Mouse (Mus musculus): ENCODE results near the gene Crebbp. TPM values are rescaled to one million over a fixed set of nuclear protein-coding genes. Genes with fewer than 3 reads are reported as not detected.

Gene Crebbp
- polyA plus RNA-seq, 1 experiment from 2014 or later: 19.3 TPM

DNA sequence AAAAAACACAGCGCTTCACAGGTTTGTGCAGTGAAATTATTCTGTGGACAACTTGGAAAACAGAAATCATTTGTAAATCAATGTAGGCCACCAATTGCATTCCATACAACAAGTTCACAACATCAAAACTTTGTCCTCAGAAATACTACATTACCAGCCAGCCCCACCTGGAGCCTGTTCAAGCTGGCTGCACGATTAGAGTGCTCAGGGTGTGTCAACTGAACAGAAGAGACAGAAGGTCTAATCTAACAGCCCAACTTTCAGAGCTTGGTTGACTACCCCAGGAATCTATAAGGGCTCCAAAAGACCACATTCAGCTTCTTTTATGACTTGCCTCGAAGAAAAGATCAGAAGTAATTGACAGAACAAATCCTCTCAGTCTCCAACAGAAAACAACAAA, 44.3 kb downstream of the Crebbp start:
- 83% methylated on average over 3 of the region's 3 CpGs for WGBS
- ATAC-seq: no peak
- Histone ChIP-seq H3K27ac (ENCODE audit: low read length) (no peak overlapping the region), H3K4me3 (ENCODE audit: low read length) (no peak overlapping the region), H3K36me3 (ENCODE audit: control insufficient read depth, insufficient read depth, low read length) (peaks cover 6% of the 10 kb centered on the region), H3K9ac (ENCODE audit: low read depth, low read length) (no peak overlapping the region), H3K4me2 (ENCODE audit: low read depth, low read length) (no peak overlapping the region), H3K27me3 (replicated peaks; ENCODE audit: control insufficient read depth, insufficient read depth, low read length) (no peaks in the 10 kb centered on the region), H3K4me1 (ENCODE audit: control insufficient read depth, insufficient read depth, low read length) (no peaks in the 10 kb centered on the region), H3K9me3 (ENCODE audit: control insufficient read depth, low read length) (no peaks in the 10 kb centered on the region)

DNA sequence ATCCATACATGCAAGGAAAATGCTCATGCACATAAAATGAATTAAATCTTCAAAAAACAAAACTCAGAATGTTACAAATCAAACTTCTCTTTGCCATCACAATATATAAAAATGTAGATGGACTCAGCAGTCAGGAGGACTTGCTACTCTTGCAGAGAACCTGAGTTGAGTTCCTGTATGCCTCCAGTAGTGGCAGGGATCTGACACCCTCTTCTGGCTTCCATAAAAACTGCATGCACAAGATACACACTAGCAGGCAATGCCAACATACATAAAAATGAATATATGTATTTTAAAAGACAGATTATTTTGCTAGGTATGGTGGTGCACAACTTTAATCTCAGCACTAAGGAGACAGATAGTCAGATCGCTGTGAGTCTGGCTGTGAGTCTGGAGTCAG, 45.3 kb downstream of the Crebbp start:
- no peaks in the 10 kb centered on the region for H3K27me3 ChIP-seq (replicated peaks; ENCODE audit: control insufficient read depth, insufficient read depth, low read length)
- H3K27ac ChIP-seq (ENCODE audit: low read length): no peak overlapping the region
- H3K4me3 ChIP-seq (ENCODE audit: low read length): no peak overlapping the region
- H3K9ac ChIP-seq (ENCODE audit: low read depth, low read length): no peak overlapping the region
- no peaks in the 10 kb centered on the region for H3K9me3 ChIP-seq (ENCODE audit: control insufficient read depth, low read length)
- H3K4me1 ChIP-seq (ENCODE audit: control insufficient read depth, insufficient read depth, low read length): no peaks in the 10 kb centered on the region
- 95% methylated on average over 1 of the region's 1 CpGs for WGBS
- H3K4me2 ChIP-seq (ENCODE audit: low read depth, low read length): no peak overlapping the region
- no peak for ATAC-seq
- peaks cover 6% of the 10 kb centered on the region for H3K36me3 ChIP-seq (ENCODE audit: control insufficient read depth, insufficient read depth, low read length)

DNA sequence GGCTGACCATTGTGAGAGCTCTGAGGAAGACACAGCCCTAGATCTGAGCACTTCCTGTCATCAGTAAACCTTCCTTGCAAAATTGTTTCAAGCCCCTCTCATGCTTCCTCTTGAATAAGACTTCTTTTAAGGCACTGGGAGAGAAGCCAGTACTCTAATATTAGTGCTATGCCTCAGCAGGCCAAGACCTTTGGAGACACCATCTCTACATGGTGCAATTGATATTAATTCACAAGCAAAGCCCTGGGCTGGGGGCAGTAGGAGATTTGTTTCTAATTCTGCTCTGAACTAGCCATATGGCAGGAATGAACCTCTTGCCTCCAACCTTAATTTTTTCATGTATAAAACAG, 52.9 kb downstream of the Crebbp start:
- Histone ChIP-seq H3K4me3 (ENCODE audit: low read length) (no peak overlapping the region), H3K9me3 (ENCODE audit: control insufficient read depth, low read length) (no peaks in the 10 kb centered on the region), H3K27me3 (replicated peaks; ENCODE audit: control insufficient read depth, insufficient read depth, low read length) (no peaks in the 10 kb centered on the region), H3K4me1 (ENCODE audit: control insufficient read depth, insufficient read depth, low read length) (peaks cover 13% of the 10 kb centered on the region; the same call in 1 of the 2 replicates), H3K36me3 (ENCODE audit: control insufficient read depth, insufficient read depth, low read length) (no peaks in the 10 kb centered on the region), H3K4me2 (ENCODE audit: low read depth, low read length) (no peak overlapping the region), H3K9ac (ENCODE audit: low read depth, low read length) (no peak overlapping the region), H3K27ac (ENCODE audit: low read length) (no peak overlapping the region)
- ATAC-seq: no peak; the same call in 1 of the 2 replicates

DNA sequence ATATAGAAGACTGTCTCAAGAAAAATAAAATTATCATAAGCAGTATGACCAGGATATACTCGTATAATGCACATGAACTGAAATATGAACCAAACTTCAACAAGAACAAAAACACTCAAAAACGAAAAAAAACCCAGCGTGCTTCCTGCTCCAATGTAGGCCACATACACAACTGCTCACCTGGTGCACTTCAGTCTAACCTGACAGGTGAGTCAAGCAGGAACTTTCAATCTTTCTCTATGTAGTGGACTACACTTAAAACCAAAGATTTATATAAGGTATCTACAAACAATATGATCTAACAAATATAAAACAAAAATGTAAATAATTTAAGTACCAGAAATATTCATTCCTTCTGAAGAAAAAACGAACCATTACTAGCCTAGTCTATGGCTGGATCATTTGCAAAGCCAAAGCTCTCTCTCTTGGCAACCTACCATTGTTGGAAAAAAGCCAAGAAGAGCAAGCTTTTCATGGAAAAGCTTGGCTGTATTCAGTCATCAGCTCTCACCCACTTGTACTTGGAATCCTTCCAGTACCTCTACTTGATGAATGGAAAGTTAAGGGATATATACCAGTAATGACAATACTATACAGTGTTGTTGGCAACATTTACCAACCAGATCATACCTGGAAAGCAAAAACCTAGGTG, 53.4 kb downstream of the Crebbp start:
- Histone ChIP-seq H3K27me3 (replicated peaks; ENCODE audit: control insufficient read depth, insufficient read depth, low read length) (no peaks in the 10 kb centered on the region), H3K4me2 (ENCODE audit: low read depth, low read length) (no peak overlapping the region), H3K4me3 (ENCODE audit: low read length) (no peak overlapping the region), H3K36me3 (ENCODE audit: control insufficient read depth, insufficient read depth, low read length) (no peaks in the 10 kb centered on the region), H3K4me1 (ENCODE audit: control insufficient read depth, insufficient read depth, low read length) (peaks cover 13% of the 10 kb centered on the region; the same call in 1 of the 2 replicates), H3K9ac (ENCODE audit: low read depth, low read length) (no peak overlapping the region), H3K27ac (ENCODE audit: low read length) (no peak overlapping the region), H3K9me3 (ENCODE audit: control insufficient read depth, low read length) (no peaks in the 10 kb centered on the region)
- ATAC-seq: peak; percentile 26; the same call in 1 of the 2 replicates
- WGBS: 82% methylated on average over 4 of the region's 4 CpGs

DNA sequence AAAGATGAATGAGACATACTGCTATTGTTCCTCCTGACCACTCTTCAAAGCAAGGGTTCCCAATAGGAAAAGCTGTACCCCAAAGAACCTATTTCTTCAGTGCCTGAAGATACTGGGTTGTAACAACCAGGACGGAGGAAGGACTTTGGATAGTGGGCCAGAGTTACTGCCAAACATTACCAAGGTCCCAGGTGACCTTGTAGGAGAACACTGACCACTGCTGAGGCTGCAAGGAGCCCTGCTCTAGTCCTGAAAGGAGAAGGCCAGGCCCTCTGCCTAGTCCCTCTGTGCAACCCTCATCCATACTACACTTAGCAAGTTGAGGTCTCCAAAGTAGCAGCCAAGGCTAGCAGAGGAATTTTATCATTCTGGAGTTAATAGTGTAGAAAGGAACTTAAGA, 60.7 kb downstream of the Crebbp start:
- no peaks in the 10 kb centered on the region for H3K27me3 ChIP-seq (replicated peaks; ENCODE audit: control insufficient read depth, insufficient read depth, low read length)
- H3K36me3 ChIP-seq (ENCODE audit: control insufficient read depth, insufficient read depth, low read length): no peaks in the 10 kb centered on the region
- no peak for ATAC-seq
- no peak overlapping the region for H3K9ac ChIP-seq (ENCODE audit: low read depth, low read length)
- no peak overlapping the region for H3K27ac ChIP-seq (ENCODE audit: low read length)
- no peak overlapping the region for H3K4me2 ChIP-seq (ENCODE audit: low read depth, low read length)
- H3K4me1 ChIP-seq (ENCODE audit: control insufficient read depth, insufficient read depth, low read length): 0 out of 2 replicates have a peak, but pooled peaks cover 3% of the 10 kb centered on the region
- no peaks in the 10 kb centered on the region for H3K9me3 ChIP-seq (ENCODE audit: control insufficient read depth, low read length)
- 87% methylated on average over 1 of the region's 1 CpGs for WGBS
- H3K4me3 ChIP-seq (ENCODE audit: low read length): no peak overlapping the region

- no peak for ATAC-seq
- H3K9ac ChIP-seq (ENCODE audit: low read depth, low read length): no peak overlapping the region
- H3K4me1 ChIP-seq (ENCODE audit: control insufficient read depth, insufficient read depth, low read length): no peaks in the 10 kb centered on the region
- H3K36me3 ChIP-seq (ENCODE audit: control insufficient read depth, insufficient read depth, low read length): no peaks in the 10 kb centered on the region; the same call in 1 of the 2 replicates
- H3K27me3 ChIP-seq (replicated peaks; ENCODE audit: control insufficient read depth, insufficient read depth, low read length): no peaks in the 10 kb centered on the region
- no peak overlapping the region for H3K4me2 ChIP-seq (ENCODE audit: low read depth, low read length)
- WGBS: 80% methylated on average over 6 of the region's 6 CpGs
- no peak overlapping the region for H3K27ac ChIP-seq (ENCODE audit: low read length)
- no peaks in the 10 kb centered on the region for H3K9me3 ChIP-seq (ENCODE audit: control insufficient read depth, low read length)
- H3K4me3 ChIP-seq (ENCODE audit: low read length): no peak overlapping the region
Observed at GRCm38 (mm10) chr16:4138541-4138940, 75.3 kb downstream of the Crebbp start.

GRCm38 (mm10) chr16:4133754-4134153, 80.0 kb downstream of the Crebbp start:
- H3K27ac ChIP-seq (ENCODE audit: low read length): no peak overlapping the region
- no peaks in the 10 kb centered on the region; the same call in 1 of the 2 replicates for H3K36me3 ChIP-seq (ENCODE audit: control insufficient read depth, insufficient read depth, low read length)
- no peak overlapping the region for H3K4me3 ChIP-seq (ENCODE audit: low read length)
- ATAC-seq: no peak
- H3K9ac ChIP-seq (ENCODE audit: low read depth, low read length): no peak overlapping the region
- 95% methylated on average over 1 of the region's 1 CpGs for WGBS
- H3K9me3 ChIP-seq (ENCODE audit: control insufficient read depth, low read length): no peaks in the 10 kb centered on the region
- H3K27me3 ChIP-seq (replicated peaks; ENCODE audit: control insufficient read depth, insufficient read depth, low read length): no peaks in the 10 kb centered on the region
- no peaks in the 10 kb centered on the region for H3K4me1 ChIP-seq (ENCODE audit: control insufficient read depth, insufficient read depth, low read length)
- no peak overlapping the region for H3K4me2 ChIP-seq (ENCODE audit: low read depth, low read length)

DNA sequence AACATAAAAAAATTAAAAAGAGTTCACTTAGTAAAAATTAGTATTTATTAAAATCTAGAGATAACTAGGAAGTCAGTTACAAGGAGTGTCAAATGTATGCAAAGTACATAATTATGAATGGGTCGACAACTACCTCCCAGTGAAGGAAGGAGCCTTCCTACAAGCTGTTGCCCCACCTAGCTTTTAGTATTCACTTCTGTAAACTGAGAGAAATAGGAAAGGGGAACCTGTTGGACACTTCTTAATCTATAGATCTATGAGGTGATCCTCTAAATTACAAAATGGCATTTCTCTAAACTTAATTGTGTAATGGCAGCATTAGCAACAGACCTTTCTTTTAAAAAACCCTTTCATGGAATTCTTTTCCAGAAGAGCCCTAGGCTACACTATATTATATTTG, 84.9 kb downstream of the Crebbp start:
- no peaks in the 10 kb centered on the region for H3K9me3 ChIP-seq (ENCODE audit: control insufficient read depth, low read length)
- H3K4me1 ChIP-seq (ENCODE audit: control insufficient read depth, insufficient read depth, low read length): no peaks in the 10 kb centered on the region
- H3K36me3 ChIP-seq (ENCODE audit: control insufficient read depth, insufficient read depth, low read length): peaks cover 6% of the 10 kb centered on the region
- ATAC-seq: no peak
- H3K4me2 ChIP-seq (ENCODE audit: low read depth, low read length): no peak overlapping the region
- H3K27ac ChIP-seq (ENCODE audit: low read length): no peak overlapping the region
- H3K9ac ChIP-seq (ENCODE audit: low read depth, low read length): no peak overlapping the region
- H3K27me3 ChIP-seq (replicated peaks; ENCODE audit: control insufficient read depth, insufficient read depth, low read length): no peaks in the 10 kb centered on the region
- no peak overlapping the region for H3K4me3 ChIP-seq (ENCODE audit: low read length)
- WGBS: 88% methylated on average over 1 of the region's 1 CpGs

DNA sequence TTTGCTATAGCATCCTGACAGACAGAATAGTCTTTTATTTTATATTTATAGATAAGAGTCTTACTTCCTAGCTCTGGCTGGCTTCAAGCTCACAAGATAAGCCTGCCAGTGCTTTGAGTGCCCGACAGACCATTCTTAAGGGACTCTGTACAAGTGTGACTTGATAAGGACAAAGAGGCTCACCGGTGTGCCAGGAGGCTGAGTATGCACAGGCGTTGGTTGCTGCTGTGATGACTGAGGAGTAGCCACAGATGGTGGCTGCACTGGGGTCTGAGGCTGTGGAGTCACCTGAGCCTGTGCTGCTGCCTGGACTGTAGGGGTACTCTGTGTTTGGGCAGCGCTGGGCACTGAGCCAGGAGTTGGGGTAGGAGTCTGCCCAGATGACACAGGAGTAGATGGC, 96.7 kb downstream of the Crebbp start:
- peaks cover 22% of the 10 kb centered on the region for H3K36me3 ChIP-seq (ENCODE audit: control insufficient read depth, insufficient read depth, low read length)
- no peak overlapping the region for H3K4me2 ChIP-seq (ENCODE audit: low read depth, low read length)
- ATAC-seq: peak; percentile 31; the same call in 1 of the 2 replicates
- no peaks in the 10 kb centered on the region for H3K27me3 ChIP-seq (replicated peaks; ENCODE audit: control insufficient read depth, insufficient read depth, low read length)
- no peak overlapping the region for H3K27ac ChIP-seq (ENCODE audit: low read length)
- WGBS: 79% methylated on average over 4 of the region's 4 CpGs
- H3K4me1 ChIP-seq (ENCODE audit: control insufficient read depth, insufficient read depth, low read length): no peaks in the 10 kb centered on the region
- no peaks in the 10 kb centered on the region for H3K9me3 ChIP-seq (ENCODE audit: control insufficient read depth, low read length)
- no peak overlapping the region for H3K9ac ChIP-seq (ENCODE audit: low read depth, low read length)
- H3K4me3 ChIP-seq (ENCODE audit: low read length): no peak overlapping the region

GRCm38 (mm10) chr16:4100374-4100773, 113.4 kb downstream of the Crebbp start:
- Histone ChIP-seq H3K4me2 (ENCODE audit: low read depth, low read length) (no peak overlapping the region), H3K9me3 (ENCODE audit: control insufficient read depth, low read length) (no peaks in the 10 kb centered on the region), H3K4me1 (ENCODE audit: control insufficient read depth, insufficient read depth, low read length) (no peaks in the 10 kb centered on the region), H3K27ac (ENCODE audit: low read length) (peak overlapping the region; percentile 48; the same call in 1 of the 2 replicates), H3K27me3 (replicated peaks; ENCODE audit: control insufficient read depth, insufficient read depth, low read length) (no peaks in the 10 kb centered on the region), H3K36me3 (ENCODE audit: control insufficient read depth, insufficient read depth, low read length) (peaks cover 15% of the 10 kb centered on the region), H3K9ac (ENCODE audit: low read depth, low read length) (no peak overlapping the region), H3K4me3 (ENCODE audit: low read length) (no peak overlapping the region)
- peak; percentile 93 for ATAC-seq
- 70% methylated on average over 2 of the region's 2 CpGs for WGBS
